Mouse (Mus musculus): ENCODE measurements around the gene Cybrd1. TPM values are rescaled to one million over a fixed set of nuclear protein-coding genes. Genes with fewer than 3 reads are reported as not detected.

The Cybrd1 gene
- polyA plus RNA-seq, 1 experiment = 9.4 TPM

DNA sequence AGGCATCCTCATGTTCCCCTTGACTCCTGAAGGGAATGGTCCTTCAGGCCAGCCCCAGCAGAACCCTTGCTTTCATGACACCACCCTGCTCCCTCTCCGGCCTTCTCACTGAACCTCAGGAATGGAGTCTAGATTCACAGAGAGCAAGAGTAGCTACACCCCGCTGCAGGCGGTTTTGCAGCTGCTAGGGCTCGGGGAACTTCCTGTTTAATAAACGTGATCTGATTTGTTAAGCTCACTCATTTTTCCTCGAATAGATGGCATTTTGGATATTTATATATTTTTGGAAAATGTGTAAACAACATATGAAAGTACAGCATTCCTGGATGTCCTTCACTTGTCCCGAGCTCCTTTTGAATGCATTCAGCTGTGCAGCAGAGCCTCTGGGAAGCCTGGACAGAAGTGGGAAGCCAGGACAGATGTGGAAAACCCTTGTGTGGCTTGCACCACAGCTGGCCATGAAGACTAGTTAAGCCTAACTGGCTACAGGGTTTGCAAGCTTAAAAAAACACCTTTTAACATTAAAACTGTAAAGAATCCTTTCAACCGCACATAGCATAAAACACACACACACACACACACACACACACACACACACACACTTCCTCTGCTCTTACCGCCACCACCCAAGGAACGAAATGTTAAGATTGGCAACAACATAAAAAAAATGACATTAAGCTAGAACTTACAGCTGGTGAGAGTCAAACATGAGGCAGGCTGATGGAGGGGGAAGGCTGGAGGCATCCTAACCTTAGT, 10.2 kb downstream of the Cybrd1 start:
- TF ChIP-seq POLR2A (IDR thresholded peaks at IDR 0.05; ENCODE audit: borderline replicate concordance, extremely low read depth, insufficient read depth, insufficient read length, poor library complexity, severe bottlenecking) (no peak), CTCF (IDR thresholded peaks at IDR 0.05; ENCODE audit: borderline replicate concordance, extremely low read depth, insufficient read depth, insufficient read length) (no peak)

DNA sequence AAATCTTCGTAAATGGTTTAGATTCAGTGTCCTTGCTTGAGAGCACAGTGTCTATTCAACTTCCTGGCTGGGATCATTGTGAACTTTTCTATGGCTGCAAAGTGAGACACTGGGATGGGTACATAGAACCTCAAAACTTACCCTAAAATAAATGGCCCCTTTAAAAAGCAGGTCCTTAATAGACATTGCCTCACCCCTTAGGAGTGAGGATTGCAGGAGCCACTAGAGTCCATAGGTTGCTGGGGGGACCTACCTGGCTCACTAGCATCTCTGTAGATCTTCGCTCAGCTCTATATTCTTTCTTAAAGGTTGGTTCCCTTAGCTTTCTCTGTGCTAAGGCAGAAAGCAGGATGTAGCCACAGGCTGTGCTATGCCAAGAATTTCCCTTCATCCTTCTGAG, 12.6 kb downstream of the Cybrd1 start:
- no peak for TF ChIP-seq CTCF (IDR thresholded peaks at IDR 0.05; ENCODE audit: borderline replicate concordance, extremely low read depth, insufficient read depth, insufficient read length)
- no peak for TF ChIP-seq POLR2A (IDR thresholded peaks at IDR 0.05; ENCODE audit: borderline replicate concordance, extremely low read depth, insufficient read depth, insufficient read length, poor library complexity, severe bottlenecking)
- no peak for DNase-seq (ENCODE audit: low read depth)

More for the DNA sequence above, 10.2 kb downstream of the Cybrd1 start:
- DNase-seq (ENCODE audit: low read depth) = no peak

DNA sequence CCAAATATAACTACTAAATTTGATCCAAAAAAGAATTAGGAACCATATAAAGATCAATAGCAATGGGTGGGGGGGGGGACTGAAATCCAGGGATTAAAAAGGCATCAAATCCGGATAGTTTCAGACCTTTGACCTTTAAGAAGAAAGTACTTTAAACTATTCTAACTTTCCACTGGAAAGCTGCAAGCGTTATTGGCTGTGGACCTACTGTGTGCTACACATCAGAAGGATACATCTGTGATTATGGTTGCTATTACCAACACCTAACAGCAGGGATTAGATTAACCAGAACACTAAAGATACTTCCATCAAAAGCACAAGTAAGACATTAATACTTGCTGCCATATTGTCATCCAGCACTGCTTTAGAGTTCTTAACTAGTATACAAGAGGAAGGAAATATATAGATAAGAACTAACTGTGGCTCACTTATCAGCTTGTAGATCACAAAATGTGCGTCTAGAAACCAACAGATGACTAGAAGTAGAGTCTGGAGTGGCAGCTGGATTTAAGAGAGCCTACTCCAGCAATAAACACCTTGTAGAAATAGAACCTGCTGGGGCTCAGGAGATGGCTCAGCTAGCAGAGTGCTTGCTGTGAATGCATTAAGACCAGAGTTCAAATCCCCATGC, 14.3 kb downstream of the Cybrd1 start:
- no peak for DNase-seq (ENCODE audit: low read depth)
- TF ChIP-seq POLR2A (IDR thresholded peaks at IDR 0.05; ENCODE audit: borderline replicate concordance, extremely low read depth, insufficient read depth, insufficient read length, poor library complexity, severe bottlenecking) = no peak
- no peak for TF ChIP-seq CTCF (IDR thresholded peaks at IDR 0.05; ENCODE audit: borderline replicate concordance, extremely low read depth, insufficient read depth, insufficient read length)

DNA sequence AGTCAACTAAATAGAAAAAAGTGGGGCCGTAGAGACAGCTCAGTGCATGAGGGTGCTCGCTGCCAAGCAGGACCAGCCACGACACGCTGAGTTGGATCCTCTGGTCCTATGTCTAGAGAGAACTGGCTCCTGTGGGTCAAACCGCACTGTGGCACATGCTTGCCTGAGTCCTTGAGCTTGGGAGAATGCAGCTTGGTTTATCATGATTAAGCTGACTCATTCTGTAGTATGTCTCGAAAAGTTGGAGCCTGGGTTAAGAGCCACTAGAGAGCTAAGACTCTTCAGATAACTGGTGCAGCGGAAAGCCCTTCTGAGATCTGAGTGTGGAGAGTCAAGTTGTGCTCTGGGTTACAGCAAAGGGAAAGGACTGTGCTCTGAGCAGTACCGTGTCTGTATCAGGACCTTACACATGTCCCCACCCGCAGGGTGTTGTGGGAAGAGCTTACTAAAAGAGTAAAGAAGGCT, 16.4 kb downstream of the Cybrd1 start:
- DNase-seq (ENCODE audit: low read depth) = no peak
- TF ChIP-seq POLR2A (IDR thresholded peaks at IDR 0.05; ENCODE audit: borderline replicate concordance, extremely low read depth, insufficient read depth, insufficient read length, poor library complexity, severe bottlenecking) = no peak
- no peak for TF ChIP-seq CTCF (IDR thresholded peaks at IDR 0.05; ENCODE audit: borderline replicate concordance, extremely low read depth, insufficient read depth, insufficient read length)

DNA sequence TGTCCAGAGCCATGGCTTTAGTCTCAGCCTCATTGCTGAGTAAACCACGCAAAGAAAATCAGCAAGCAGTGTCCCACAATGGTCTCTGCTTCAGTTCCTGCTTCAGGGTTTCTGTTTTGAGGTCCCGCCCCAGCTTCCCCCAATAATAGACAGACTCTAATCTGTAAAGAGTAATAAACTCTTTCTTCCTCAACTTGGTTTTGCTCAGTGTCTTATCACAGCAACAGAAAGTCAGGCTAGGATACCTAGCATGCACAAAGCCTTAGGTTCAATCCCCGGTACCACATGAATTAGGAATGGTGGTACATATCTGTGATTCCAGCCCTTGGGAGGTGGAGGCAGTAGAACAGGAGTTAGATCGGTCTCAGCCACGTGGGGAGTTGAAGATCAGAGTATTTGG, 17.1 kb downstream of the Cybrd1 start:
- DNase-seq (ENCODE audit: low read depth) = no peak
- TF ChIP-seq CTCF (IDR thresholded peaks at IDR 0.05; ENCODE audit: borderline replicate concordance, extremely low read depth, insufficient read depth, insufficient read length) (no peak), POLR2A (IDR thresholded peaks at IDR 0.05; ENCODE audit: borderline replicate concordance, extremely low read depth, insufficient read depth, insufficient read length, poor library complexity, severe bottlenecking) (no peak)

DNA sequence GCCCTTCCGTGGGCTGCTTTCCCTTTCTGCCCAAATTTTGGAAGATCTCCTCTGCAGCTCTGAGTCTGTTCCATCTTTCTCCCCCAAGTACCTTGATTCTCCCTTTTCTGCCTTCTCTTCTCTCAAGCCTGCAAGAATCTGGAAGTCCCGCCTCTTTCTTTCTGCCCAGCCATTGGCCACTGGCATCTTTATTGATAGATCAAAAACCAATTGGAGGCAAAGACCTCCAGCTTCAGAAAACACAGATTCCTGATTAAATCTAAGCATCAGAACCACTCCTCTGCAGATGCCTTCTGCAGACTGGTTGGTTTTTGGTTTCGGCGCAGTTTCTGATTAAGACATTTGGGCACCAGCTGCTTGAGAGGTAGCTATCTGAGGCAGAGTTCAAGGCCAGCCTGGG, 22.9 kb downstream of the Cybrd1 start:
- TF ChIP-seq POLR2A (IDR thresholded peaks at IDR 0.05; ENCODE audit: borderline replicate concordance, extremely low read depth, insufficient read depth, insufficient read length, poor library complexity, severe bottlenecking) = no peak
- no peak for DNase-seq (ENCODE audit: low read depth)

DNA sequence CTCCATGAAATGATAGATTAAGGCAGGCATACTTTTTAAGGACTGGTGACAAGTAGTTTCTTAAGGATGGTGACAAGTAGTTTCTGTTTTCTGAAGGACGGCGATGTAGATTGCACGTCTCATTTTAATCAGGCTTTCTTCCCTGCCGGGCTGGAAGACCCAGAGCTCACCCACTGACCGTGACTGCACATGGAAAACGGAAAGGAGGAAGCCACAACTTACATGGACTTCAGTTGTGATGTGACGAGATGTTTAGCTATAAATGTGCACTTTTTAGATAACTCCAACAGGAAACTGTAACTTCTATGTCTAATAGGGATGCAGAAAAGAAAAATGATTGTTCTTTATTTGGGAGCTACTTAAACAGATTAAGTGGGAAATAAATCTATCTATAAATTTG, 24.7 kb downstream of the Cybrd1 start:
- no peak for DNase-seq (ENCODE audit: low read depth)
- TF ChIP-seq CTCF (IDR thresholded peaks at IDR 0.05; ENCODE audit: borderline replicate concordance, extremely low read depth, insufficient read depth, insufficient read length) (no peak), POLR2A (IDR thresholded peaks at IDR 0.05; ENCODE audit: borderline replicate concordance, extremely low read depth, insufficient read depth, insufficient read length, poor library complexity, severe bottlenecking) (no peak)

DNA sequence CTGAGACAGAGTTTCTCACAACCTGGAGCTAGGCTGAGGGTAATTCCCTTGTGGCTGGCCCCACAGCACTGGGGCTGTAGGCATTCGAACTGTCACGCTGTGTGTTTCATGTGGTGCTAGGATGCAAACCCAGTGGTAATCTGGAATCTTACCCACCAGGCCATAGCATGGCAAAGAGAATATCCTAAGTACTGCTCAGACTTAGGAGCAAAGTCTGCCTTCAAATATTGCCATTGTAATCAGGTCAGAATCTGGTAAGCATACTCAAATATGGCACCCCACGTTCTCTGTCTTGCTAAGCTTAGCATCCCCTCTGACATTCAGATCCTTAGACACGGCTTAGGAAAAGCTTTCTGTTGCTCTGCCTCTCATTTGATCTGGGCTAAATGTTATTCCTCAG, 28.1 kb downstream of the Cybrd1 start:
- no peak for TF ChIP-seq POLR2A (IDR thresholded peaks at IDR 0.05; ENCODE audit: borderline replicate concordance, extremely low read depth, insufficient read depth, insufficient read length, poor library complexity, severe bottlenecking)
- TF ChIP-seq CTCF (IDR thresholded peaks at IDR 0.05; ENCODE audit: borderline replicate concordance, extremely low read depth, insufficient read depth, insufficient read length) = no peak
- no peak for DNase-seq (ENCODE audit: low read depth)

DNA sequence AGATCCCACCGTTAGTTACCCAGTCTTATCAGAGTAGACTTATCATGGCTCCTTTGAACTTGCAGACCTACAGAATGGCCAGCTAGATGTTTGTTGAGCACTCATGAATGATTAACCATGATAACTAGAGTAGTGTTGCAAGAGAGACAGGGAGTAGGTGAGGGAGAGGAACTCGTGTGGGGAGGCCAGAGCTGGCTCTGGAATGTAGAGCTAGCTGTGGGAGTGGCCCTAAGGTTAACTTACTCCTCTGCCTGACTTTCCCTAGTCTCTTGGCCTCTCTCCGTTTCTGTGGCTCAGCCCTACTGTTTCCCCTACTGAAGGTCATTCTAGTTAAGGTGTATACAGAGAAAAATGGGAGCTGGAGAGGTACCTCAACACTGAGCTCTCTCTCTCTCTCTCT, 28.5 kb downstream of the Cybrd1 start:
- no peak for DNase-seq (ENCODE audit: low read depth)
- TF ChIP-seq CTCF (IDR thresholded peaks at IDR 0.05; ENCODE audit: borderline replicate concordance, extremely low read depth, insufficient read depth, insufficient read length) (no peak), POLR2A (IDR thresholded peaks at IDR 0.05; ENCODE audit: borderline replicate concordance, extremely low read depth, insufficient read depth, insufficient read length, poor library complexity, severe bottlenecking) (no peak)

DNA sequence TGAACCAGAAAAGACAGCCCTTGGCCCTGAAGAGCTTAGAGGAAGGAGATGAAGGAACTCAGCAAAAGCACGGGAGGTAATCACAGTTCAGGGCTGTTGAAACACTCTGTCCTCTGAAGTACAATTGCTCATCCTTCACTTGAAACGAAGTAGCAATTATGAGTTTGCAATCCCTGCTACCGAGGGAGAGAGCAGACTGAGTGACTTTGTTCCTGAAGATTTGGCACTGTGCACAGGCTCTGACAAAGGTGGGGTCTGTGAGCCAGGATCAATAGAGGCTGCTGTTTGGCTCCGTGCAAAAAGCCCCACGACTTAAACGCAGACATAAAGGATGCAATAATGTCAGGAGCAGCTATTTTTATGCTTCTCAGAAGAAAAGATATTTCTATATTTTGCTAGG, 30.1 kb downstream of the Cybrd1 start:
- TF ChIP-seq POLR2A (IDR thresholded peaks at IDR 0.05; ENCODE audit: borderline replicate concordance, extremely low read depth, insufficient read depth, insufficient read length, poor library complexity, severe bottlenecking) (no peak), CTCF (IDR thresholded peaks at IDR 0.05; ENCODE audit: borderline replicate concordance, extremely low read depth, insufficient read depth, insufficient read length) (no peak)
- peak; percentile 69 for DNase-seq (ENCODE audit: low read depth)

DNA sequence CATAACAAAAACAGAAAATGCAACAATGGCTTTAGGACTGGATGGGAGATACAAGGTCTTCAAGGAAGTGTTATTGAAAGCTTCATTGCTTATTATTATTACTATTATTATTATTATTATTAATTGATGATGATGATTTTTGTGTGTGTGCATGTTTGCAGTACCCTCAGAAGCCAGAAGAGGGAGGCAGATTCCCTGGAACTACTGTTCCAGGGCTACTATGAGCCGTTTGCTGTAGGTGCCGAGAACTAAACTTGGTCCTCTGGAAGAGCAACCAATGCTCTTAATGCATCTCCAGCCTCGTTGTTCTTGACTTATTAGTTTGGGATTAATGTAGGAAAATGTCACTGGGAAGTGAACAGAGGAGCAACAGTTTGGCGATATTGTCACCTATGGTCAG, 34.4 kb downstream of the Cybrd1 start:
- no peak for DNase-seq (ENCODE audit: low read depth)
- no peak for TF ChIP-seq CTCF (IDR thresholded peaks at IDR 0.05; ENCODE audit: borderline replicate concordance, extremely low read depth, insufficient read depth, insufficient read length)
- no peak for TF ChIP-seq POLR2A (IDR thresholded peaks at IDR 0.05; ENCODE audit: borderline replicate concordance, extremely low read depth, insufficient read depth, insufficient read length, poor library complexity, severe bottlenecking)

DNA sequence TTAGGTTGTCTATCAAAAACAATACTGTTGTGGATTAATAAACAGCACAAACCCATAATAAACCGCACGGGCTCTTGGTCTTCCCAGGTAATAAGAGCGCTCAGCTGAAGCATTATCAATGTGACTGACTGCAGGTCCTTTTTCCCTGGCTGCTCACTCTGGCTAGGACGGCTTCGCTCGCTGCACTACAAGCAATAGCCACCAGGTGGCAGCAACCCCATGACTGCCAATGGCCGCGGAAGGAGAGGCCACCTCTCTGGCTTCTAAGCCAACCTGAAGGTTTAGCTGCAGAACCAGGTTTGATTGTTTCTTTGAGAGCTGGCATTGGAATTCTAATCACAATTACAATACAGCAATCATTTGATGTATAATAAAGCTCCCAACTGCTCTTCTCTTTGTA, 37.8 kb downstream of the Cybrd1 start:
- peak; percentile 89 for DNase-seq (ENCODE audit: low read depth)
- TF ChIP-seq CTCF (IDR thresholded peaks at IDR 0.05; ENCODE audit: borderline replicate concordance, extremely low read depth, insufficient read depth, insufficient read length) = peak; percentile 99
- no peak for TF ChIP-seq POLR2A (IDR thresholded peaks at IDR 0.05; ENCODE audit: borderline replicate concordance, extremely low read depth, insufficient read depth, insufficient read length, poor library complexity, severe bottlenecking)

All from brain, embryonic 14.5 days (tissue).